Mouse (Mus musculus) heart, embryonic 14.5 days (tissue): Measurements from ENCODE around the gene Samd14. TPM values are rescaled to one million over a fixed set of nuclear protein-coding genes. Genes with fewer than 3 reads are reported as not detected.
A peak's percentile ranks its signal among the peaks of the same experiment; 100 is the strongest.

Source experiments
- ATAC-seq: fragments of 200-750 bp; cut with Nextera tagmentation; 2 replicates; pipeline ENCODE4 v1.8.0; 2017; ENCODE audit warnings: low read depth, moderate TSS enrichment; ENCODE audit not compliant: insufficient number of reproducible peaks, insufficient read depth, low FRiP score
- H3K27ac ChIP-seq, 2 experiments: fragments of 200-500 bp in 1 of 2; fragments of 300-500 bp in 1 of 2; sonication (generic) in 1 of 2; replicated peaks in 1 of 2; 2 replicates each; pipeline ENCODE4 v1.5.1; 2012 to 2014; ENCODE audit warnings: low read depth in 2 of 2, low read length in 2 of 2, control low read depth in 1 of 2, mild to moderate bottlenecking in 1 of 2, mixed read lengths in 1 of 2; ENCODE audit not compliant: control insufficient read depth in 1 of 2, insufficient read depth in 1 of 2
- H3K27me3 ChIP-seq: fragments of 300-500 bp; sonication (generic); 2 replicates; pipeline ENCODE4 v1.6.1; 2014; ENCODE audit warnings: mild to moderate bottlenecking, low read length, control low read depth; ENCODE audit not compliant: control insufficient read depth, insufficient read depth
- H3K36me3 ChIP-seq: fragments of 300-500 bp; sonication (generic); 2 replicates; pipeline ENCODE4 v1.6.1; 2014; ENCODE audit warnings: mild to moderate bottlenecking, control low read depth, low read length, mixed read lengths; ENCODE audit not compliant: control insufficient read depth, insufficient read depth
- H3K4me1 ChIP-seq, 2 experiments: fragments of 200-500 bp in 1 of 2; fragments of 300-500 bp in 1 of 2; sonication (generic) in 1 of 2; 2 replicates each; pipeline ENCODE4 v1.6.1; 2012 to 2014; ENCODE audit warnings: low read length in 2 of 2, control low read depth in 1 of 2, mixed read lengths in 1 of 2; ENCODE audit not compliant: control insufficient read depth in 2 of 2, insufficient read depth in 2 of 2
- H3K4me2 ChIP-seq: fragments of 300-500 bp; sonication (generic); 2 replicates; pipeline ENCODE4 v1.6.1; 2014; ENCODE audit warnings: mild to moderate bottlenecking, low read length
- H3K4me3 ChIP-seq, 2 experiments: fragments of 200-500 bp in 1 of 2; fragments of 300-500 bp in 1 of 2; sonication (generic) in 1 of 2; 2 replicates each; pipeline ENCODE4 v1.5.1; 2012 to 2014; ENCODE audit warnings: low read length in 2 of 2, mild to moderate bottlenecking in 2 of 2, control low read depth in 1 of 2, low read depth in 1 of 2, moderate library complexity in 1 of 2; ENCODE audit not compliant: control insufficient read depth in 1 of 2, insufficient read depth in 1 of 2
- H3K9ac ChIP-seq: fragments of 300-500 bp; sonication (generic); 2 replicates; pipeline ENCODE4 v1.6.1; 2014; ENCODE audit warnings: mild to moderate bottlenecking, low read length
- H3K9me3 ChIP-seq: fragments of 300-500 bp; sonication (generic); 2 replicates; pipeline ENCODE4 v1.6.1; 2016; ENCODE audit warnings: low read length, control low read depth; ENCODE audit not compliant: control insufficient read depth
- WGBS: fragments of 180-500 bp; shearing (Covaris S2); extraction: QIAGEN DNeasy Blood & Tissue Kit; methylation state at CpG from one replicate; pipeline ENCODE4 v1.1.7; 2014; 5-methylcytosine and 5-hydroxymethylcytosine counted together
- polyA plus RNA-seq: library from polyadenylated mRNA; unstranded; fragments of >200 nt; fragmentation: Nextera tagmentation; extraction: Ambion mirVana; gene quantifications from 2 replicates; pipeline ENCODE4 v1.2.1, GENCODE M21; 2014

Samd14 gene
- polyA plus RNA-seq, 1 experiment from 2014 or later = 10.1 TPM

DNA sequence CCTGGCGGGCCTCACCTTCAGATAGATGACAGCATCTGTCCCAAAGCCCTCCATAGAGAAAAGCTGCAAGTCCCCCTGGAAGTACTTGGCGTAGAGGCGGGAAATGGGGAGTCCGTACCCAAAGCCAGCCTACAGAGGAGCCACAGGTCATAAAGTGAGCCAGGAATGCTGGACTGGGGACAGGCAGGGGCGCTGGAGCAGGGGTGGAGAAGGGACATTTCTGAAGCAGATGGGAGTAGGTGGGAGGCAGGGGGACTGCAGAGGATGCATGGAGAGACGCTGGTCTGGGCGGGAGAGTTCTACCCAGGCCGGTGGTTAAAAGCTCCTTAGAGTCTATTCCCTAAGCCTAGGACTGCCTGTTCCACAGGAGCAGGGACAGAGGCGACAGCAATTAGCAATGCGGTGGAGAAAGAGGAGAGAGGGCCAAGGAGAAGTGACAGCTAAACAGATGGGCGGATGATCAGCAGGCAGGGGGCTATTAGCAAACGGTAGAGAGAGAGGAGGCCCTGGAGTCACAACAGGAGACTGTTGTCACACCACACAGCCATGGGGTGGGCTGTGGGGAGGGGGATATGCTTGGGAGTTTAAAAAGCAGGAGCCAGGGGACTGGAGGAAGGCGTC lies 18.3 kb downstream of the Samd14 start:
- Histone ChIP-seq H3K9ac (no peak overlapping the region), H3K9me3 (no peaks in the 10 kb centered on the region), H3K27me3 (no peaks in the 10 kb centered on the region), H3K4me3 (no peak overlapping the region), H3K4me2 (no peak overlapping the region), H3K4me1 (no peaks in the 10 kb centered on the region; a peak in 1 of 4 replicates), H3K36me3 (peaks cover 82% of the 10 kb centered on the region), H3K27ac (no peak overlapping the region)
- WGBS = 42% methylated on average over 13 of the region's 13 CpGs
- no peak for ATAC-seq

DNA sequence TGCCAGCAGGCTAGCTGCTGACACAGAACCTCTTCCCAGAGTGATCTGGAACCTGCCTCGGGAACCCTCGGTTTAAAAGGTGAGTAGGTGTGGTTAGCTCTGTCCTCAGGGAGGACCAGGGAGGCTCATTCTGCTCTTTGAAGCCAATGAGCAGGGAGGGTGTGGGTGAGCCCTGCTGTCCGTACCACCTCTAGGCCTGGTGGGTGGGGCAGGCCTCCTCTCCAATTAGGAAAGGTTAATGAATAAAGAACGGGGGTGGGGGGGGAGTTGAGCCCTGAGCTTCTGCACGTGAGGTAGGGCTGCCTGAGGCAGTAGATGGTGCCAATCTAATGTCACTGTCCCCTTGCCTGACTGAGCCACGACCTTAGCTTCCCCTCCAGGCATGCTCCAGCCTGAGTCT lies 23.3 kb downstream of the Samd14 start:
- ATAC-seq = no peak
- no peak overlapping the region for H3K4me3 ChIP-seq
- H3K4me1 ChIP-seq = peaks cover 7 to 14% of the 10 kb centered on the region in 2 experiments; a peak in 2 of 4 replicates
- no peaks in the 10 kb centered on the region for H3K9me3 ChIP-seq
- H3K27me3 ChIP-seq = no peaks in the 10 kb centered on the region
- H3K9ac ChIP-seq = no peak overlapping the region; the same call in 1 of the 2 replicates
- H3K4me2 ChIP-seq = no peak overlapping the region
- 49% methylated on average over 6 of the region's 6 CpGs for WGBS
- peaks cover 72% of the 10 kb centered on the region for H3K36me3 ChIP-seq
- H3K27ac ChIP-seq = no peak overlapping the region

DNA sequence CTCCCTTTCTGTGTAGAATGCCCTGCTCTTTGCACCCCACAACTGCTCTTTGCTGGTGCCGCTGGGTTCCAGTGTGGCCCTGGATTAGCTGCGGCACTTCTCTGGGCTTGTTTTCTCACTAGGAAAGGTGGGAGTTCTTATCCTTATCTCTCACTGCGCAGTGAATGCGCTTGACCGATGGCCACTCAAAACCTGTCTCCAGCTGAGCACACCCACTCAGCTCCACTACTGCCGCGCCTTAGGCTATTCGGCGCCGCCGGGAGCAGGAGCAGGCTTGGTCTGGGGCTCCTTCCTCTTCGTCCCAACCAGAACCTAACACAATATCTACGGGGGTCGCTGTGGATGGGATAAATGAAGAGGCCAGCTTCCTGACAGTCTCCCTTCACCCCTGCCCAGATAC lies 23.9 kb downstream of the Samd14 start:
- no peak for ATAC-seq
- 20% methylated on average over 14 of the region's 14 CpGs for WGBS

DNA sequence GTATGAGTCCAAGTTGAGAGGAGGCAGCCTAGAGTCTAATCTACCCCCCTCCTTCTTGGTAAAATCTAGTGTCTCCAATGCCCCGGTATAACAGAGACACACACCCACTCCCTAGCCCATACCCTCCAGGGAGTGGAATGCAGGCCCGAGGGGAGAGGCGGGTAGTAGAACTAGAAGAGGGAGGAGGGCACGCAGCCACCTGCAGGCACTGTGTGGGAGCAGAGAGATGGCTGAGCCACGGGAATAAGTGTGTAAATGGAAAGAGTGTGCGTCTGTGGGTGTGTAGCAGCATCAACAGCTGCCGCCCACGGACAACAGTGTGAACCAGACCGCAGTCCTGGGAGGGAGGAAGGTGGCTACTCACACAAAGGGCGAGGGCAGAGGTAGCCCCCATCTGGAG lies 25.2 kb downstream of the Samd14 start:
- Histone ChIP-seq H3K36me3 (peaks cover 67% of the 10 kb centered on the region), H3K9ac (no peak overlapping the region), H3K4me3 (no peak overlapping the region), H3K27me3 (no peaks in the 10 kb centered on the region), H3K4me1 (peaks cover 7 to 16% of the 10 kb centered on the region in 2 experiments), H3K4me2 (no peak overlapping the region), H3K9me3 (no peaks in the 10 kb centered on the region), H3K27ac (no peak overlapping the region)
- no peak for ATAC-seq
- 66% methylated on average over 10 of the region's 10 CpGs for WGBS

More for the DNA sequence above, 23.9 kb downstream of the Samd14 start:
- peaks cover 73% of the 10 kb centered on the region for H3K36me3 ChIP-seq
- no peaks in the 10 kb centered on the region for H3K27me3 ChIP-seq
- peaks cover 7 to 14% of the 10 kb centered on the region in 2 experiments; a peak in 2 of 4 replicates for H3K4me1 ChIP-seq
- H3K9ac ChIP-seq = peak overlapping the region; percentile 38; the same call in 1 of the 2 replicates
- no peaks in the 10 kb centered on the region for H3K9me3 ChIP-seq
- H3K4me2 ChIP-seq = 0 out of 2 replicates have a peak overlapping the region, but pooled peaks have one; percentile 8
- no peak overlapping the region for H3K4me3 ChIP-seq
- no peak overlapping the region for H3K27ac ChIP-seq

DNA sequence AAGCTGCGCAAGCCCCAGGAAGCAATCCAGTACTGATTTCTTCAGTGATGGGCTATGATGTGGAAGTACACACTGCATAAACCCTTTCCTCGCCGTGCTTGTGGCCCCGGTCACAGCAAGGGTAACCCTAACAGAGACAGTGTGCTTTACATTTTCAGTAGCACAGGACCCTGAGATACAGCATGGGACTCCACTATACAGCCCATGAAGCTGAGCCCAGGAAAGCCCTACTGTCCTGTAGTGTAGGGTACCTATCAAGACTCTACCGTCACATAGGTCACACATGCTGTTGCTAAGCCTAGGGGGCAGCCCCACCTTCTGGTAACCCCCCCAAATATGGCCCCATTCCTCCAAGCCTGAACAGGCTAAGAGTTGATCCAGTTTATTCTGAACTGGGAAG lies 26.8 kb downstream of the Samd14 start:
- no peak for ATAC-seq
- WGBS = 94% methylated on average over 5 of the region's 5 CpGs
- H3K36me3 ChIP-seq = peaks cover 57% of the 10 kb centered on the region

DNA sequence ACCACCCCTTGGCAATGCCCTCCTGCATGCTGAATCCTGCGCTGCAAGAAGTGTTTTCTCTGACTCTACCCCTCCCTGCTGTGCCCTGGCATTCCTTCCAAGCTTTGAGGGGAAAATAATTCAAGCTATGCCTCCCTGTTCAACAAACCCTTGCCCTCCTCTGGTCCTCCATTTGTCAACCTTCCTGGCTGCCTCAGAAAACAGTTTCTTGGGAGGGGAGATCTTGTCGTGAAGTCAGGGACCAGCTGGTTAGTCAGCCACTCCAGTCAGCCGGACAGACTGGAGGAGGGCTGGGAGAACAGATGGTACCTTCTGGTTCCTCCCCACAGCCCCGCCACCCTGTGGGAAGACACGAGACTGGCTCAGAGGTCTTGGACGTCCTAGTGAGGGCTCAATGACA lies 27.6 kb downstream of the Samd14 start:
- Histone ChIP-seq H3K27me3 (no peaks in the 10 kb centered on the region), H3K4me2 (no peak overlapping the region), H3K4me1 (peaks cover 13 to 26% of the 10 kb centered on the region in 2 experiments), H3K36me3 (peaks cover 49% of the 10 kb centered on the region), H3K4me3 (no peak overlapping the region), H3K9ac (no peak overlapping the region), H3K9me3 (no peaks in the 10 kb centered on the region), H3K27ac (no peak overlapping the region)
- no peak for ATAC-seq
- 64% methylated on average over 6 of the region's 6 CpGs for WGBS

More for the DNA sequence above, 26.8 kb downstream of the Samd14 start:
- peaks cover 13 to 23% of the 10 kb centered on the region in 2 experiments for H3K4me1 ChIP-seq
- no peak overlapping the region for H3K4me2 ChIP-seq
- H3K9ac ChIP-seq = no peak overlapping the region
- H3K27ac ChIP-seq = no peak overlapping the region
- H3K4me3 ChIP-seq = no peak overlapping the region
- H3K9me3 ChIP-seq = no peaks in the 10 kb centered on the region
- no peaks in the 10 kb centered on the region for H3K27me3 ChIP-seq

DNA sequence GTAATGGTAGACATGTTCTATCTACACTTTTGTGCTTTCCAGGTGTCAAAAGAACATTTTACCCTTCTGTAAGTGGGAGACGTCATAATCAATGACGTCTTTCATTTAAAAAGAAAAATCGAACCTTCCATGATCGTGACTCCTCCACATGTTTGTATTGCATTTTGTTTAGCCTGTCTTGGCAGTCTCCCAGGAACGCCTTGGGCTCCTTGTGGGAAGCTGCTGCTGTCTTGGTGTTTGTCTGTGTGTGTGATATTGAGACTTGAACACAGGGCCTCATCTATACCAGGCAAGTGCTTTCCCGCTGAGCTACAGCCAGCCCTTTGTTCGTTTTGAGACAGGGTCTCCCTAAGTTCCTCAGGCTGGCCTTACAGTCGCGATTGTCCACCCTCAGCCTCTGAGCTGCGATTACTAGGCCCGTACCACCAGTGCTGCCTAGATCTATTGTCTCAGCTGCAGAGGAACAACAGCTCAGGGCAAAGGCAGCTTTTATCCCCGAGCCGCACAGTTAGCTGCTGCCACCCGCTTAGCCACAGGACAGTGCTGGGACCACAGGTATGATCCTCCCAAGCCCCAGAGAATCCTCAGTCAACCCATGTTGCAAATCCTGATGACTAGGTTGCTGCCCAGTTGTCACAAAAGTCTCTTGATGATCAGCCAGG lies 28.6 kb downstream of the Samd14 start:
- Histone ChIP-seq H3K27ac (no peak overlapping the region), H3K4me2 (no peak overlapping the region), H3K36me3 (peaks cover 47% of the 10 kb centered on the region), H3K9me3 (no peaks in the 10 kb centered on the region), H3K27me3 (no peaks in the 10 kb centered on the region), H3K4me1 (peaks cover 13 to 23% of the 10 kb centered on the region in 2 experiments), H3K9ac (no peak overlapping the region), H3K4me3 (no peak overlapping the region)
- WGBS = 82% methylated on average over 14 of the region's 14 CpGs
- ATAC-seq = no peak
